Mouse (Mus musculus): Measurements from ENCODE around the gene Sfxn5. TPM values are rescaled to one million over a fixed set of nuclear protein-coding genes. Genes with fewer than 3 reads are reported as not detected.
A peak's percentile ranks its signal among the peaks of the same experiment; 100 is the strongest.

Gene Sfxn5
- 100 to 1,000 TPM; 163 to 164 TPM for total RNA-seq (2021)
- long read RNA-seq, experiment 1, transcript Sfxn5-201 (14 exons, 3,656 nt) = major isoform, 38 of 56 reads
- long read RNA-seq, experiment 1, partial matches to known transcripts = 2 of 56 reads
- long read RNA-seq, experiment 1, other reads (novel, unspliced or antisense) = 15 of 56 reads
- long read RNA-seq, experiment 2, transcript Sfxn5-201 (14 exons, 3,656 nt) = major isoform, 27 of 32 reads
- long read RNA-seq, experiment 2, partial matches to known transcripts = 1 of 32 reads
- long read RNA-seq, experiment 2, other reads (novel, unspliced or antisense) = 4 of 32 reads

DNA sequence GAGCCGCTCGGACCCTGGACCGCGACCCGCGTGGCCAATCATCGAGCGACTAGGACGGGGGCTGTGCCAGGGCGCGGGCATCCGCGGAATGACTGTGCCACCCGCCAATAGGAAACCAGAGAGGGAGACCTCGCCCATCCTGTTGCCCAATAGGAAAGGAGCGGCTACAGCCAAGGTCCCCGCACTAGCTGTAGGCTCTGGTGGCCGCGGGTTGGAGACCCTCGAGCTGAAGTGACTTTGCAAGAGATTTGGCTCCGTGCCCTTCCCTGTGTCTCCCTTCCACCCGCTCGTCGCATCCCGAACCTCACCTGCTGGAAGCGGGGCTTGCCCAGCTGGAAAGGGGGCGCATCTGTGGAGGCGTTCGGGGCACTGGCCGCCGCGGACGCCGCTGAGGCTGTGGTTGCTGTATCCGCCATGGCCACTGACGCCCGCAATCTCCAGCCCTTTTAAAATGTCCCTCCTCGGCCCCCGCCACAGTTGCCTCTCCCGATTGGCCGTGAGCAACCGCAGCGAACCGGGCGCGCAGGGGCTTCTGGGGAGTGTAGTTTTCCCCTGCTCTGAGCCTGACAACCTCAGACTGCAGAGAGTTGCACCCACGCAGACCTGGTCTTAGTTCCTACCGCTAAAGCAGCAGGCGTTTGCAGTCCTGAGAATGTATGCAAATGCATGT, at the start of gene Sfxn5:
Gene Sfxn5, minus strand, starts transcription at position 423 of the 670 bp plus-strand sequence.
- peak; percentile 97 to 98 for DNase-seq (ENCODE audit: low spot score in 2 of 2)

DNA sequence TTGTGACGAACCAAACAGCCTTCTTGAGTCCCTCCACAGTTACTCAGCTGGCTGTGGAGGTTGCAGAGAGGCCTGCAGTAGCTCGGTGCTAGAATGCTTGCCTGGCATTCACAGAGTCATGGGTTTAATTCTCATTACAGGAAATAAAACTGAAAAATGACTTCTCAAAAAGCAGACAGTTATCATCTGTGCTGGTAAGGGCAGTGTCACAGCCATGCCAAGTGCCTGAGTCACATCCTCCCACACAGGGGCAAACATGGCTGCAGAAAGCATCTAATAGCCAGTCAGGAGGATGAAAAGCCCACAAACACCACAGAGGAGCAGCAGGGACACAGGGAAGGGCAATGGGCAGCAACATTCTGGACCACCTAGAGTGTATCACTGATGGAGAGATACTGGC, 49.6 kb upstream of the Sfxn5 start:
- DNase-seq (ENCODE audit: low spot score in 2 of 2) = no peak

DNA sequence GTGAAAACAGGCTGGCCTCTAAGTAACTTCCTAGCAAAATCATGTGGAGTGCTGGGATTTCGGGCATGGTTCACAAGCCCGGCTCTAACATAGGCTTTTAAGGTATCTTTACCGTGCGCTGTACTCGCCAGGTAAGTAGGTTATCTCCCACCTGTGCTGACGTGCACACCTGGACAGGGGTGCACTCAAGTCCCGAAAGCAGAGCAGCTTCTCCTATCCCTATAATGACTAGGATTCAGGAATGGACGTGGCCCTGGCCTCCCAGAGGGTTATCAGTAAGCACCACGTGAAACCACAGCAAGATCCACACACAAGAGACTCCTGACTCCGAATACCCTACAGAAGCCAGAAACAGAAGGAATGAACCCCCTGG, 48.4 kb upstream of the Sfxn5 start:
- DNase-seq (ENCODE audit: low spot score in 2 of 2) = no peak

DNA sequence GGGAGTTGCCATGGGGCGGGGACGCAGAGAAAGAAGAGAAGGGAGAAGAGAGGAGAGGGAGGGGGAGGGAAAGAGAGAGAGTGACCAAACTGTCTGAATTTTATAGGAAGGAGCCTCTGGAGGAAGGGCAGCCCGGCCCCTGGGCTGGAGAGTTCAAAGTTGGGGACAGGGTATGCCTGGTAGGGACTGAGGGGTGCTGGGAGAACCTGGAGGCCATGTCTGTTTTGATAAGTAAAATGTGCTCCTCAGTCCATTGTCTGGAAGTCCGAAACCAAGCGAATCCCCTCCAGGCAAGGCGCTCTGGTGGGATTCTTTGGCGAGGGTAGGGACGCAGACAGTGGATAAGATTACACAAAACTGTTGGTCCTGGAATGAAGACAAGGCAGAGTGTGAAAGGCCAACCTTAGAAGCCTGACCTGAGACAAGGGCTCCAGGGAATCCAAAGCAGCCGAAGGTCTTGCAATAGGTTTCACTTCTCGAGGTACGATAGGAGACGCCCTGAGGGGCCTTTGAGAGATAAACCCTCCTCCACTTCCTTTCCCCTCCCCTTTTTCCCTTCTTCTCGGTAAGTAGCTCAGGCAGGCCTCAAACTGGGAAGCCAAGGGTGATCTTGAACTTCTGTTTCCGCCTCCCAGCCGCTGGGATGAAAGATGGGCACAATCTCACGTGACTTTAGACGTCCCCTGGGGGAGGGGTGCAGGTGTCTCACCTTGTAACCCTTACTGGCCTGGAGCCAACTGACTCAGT, 47.9 kb upstream of the Sfxn5 start:
- no peak for DNase-seq (ENCODE audit: low spot score in 2 of 2)

DNA sequence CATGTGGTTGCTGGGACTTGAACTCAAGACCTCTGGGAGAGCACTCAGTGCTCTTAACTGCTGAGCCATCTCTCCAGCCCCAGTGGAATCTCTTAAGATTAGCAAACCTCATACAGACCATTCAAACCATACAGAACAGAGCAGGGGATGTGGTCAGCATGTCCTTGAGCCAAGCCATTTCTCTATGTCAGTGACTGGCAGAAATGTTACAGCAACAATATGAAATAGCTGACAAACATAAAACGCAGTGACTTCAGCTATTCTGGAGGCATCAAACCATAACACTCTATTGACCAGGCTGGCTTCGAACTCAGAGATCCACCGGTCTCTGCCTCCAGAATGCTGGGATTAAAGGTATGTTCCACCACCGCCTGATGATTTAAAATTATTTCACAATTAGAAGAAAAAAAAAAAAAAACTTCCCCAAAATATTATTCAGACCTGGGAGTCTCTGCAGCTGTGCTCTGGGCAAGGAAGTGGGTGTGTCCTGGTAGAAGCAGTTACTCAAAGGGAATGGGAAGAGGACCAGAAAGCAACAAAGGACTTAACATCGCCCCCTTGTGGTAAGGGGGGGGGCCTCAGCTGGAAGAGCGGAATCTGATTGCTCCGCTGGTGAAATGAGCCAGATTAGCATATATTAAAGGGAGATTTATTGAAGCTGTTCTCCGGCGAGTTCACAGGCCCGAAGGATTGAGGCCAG, 47.1 kb upstream of the Sfxn5 start:
- peak; percentile 78 to 80 for DNase-seq (ENCODE audit: low spot score in 2 of 2)

DNA sequence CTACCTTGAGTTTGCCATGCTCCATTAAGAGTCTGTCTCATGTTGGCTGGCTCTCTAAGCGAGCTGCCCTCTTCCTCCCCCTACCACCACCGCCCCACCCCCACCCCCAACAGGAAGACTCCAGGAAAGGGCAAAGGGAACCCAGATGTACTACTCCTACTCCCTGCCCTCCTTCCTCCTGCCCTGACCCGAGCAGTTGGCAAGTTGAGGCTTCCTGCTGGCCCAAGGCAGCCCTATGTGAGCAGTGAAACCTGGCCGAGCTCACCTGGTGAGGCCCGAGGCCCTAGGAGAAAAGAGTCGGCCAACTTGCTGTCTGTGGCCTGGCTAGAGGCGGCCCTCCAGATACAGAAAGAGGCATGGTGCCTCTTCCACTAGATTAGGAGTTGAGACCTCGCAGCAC, 45.4 kb upstream of the Sfxn5 start:
- DNase-seq (ENCODE audit: low spot score in 2 of 2) = no peak

DNA sequence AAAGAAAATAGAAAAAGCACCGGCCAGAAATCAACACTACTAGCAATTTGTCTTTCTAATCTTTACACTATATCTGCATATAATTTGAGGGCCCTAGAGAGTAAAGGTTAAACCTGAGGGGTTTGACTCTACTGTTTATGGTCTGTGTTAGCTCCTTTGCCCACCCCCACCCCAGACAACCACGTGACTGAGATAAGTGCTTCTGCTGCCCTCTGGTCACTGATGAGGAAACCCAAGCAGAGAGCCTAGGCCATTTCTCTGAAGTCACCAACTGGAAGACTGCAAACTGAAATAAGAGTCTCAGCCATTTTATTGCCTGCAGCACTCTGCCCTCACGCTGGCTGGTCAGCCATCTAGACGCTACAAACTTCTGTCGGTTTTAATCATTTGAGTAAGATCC, 44.7 kb upstream of the Sfxn5 start:
- no peak for DNase-seq (ENCODE audit: low spot score in 2 of 2)

DNA sequence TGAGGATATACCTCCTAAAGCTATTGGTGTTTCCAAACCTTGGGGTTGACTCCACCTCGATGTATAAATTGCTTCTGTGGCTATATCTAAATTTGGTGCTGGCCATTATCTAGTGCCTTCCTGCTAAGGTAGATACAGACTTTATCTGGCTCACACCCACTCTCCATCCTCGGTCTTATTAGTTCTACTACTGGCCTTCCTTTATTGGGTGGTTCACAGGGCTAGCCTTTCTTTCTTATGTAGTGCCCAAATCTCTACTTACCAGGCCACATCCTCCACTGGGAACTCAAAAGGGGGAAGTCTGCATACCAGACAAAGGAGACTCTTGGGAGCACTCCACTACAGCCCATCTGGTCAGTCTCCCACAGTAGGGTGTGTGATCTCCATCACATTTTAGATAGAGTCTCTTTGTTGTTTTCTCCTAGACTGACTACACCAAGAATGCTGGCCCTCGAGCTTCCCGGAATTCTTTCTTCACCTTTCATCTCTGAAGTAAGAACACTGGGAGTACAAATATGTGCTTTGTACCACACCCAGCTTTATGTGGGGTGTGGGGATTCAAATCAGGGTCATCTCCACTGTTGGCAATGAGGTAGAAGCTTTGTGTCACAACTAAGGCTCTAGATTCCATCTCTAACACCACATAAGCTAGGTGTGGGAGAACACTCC, 44.0 kb upstream of the Sfxn5 start:
- DNase-seq (ENCODE audit: low spot score in 2 of 2) = no peak

DNA sequence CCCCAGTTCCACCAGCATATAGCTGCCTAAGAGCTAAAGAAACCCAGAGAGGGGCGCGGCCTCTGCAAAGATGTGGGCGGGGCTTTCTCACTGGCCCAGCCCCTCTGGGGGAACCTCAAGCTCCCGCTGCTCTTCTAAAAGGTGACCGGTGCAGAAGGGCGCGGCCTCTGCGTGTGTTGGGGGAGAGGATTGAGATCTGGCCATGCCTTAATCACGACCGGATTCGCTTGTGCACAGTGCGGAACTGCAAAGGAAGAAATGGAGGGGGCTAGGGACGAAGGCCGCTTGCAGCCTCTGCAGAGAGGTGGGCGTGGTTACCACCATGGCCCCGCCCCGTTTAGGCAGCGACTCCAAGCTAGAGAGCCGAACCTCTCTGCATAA, 41.5 kb upstream of the Sfxn5 start:
- peak; percentile 93 to 95 for DNase-seq (ENCODE audit: low spot score in 2 of 2)

DNA sequence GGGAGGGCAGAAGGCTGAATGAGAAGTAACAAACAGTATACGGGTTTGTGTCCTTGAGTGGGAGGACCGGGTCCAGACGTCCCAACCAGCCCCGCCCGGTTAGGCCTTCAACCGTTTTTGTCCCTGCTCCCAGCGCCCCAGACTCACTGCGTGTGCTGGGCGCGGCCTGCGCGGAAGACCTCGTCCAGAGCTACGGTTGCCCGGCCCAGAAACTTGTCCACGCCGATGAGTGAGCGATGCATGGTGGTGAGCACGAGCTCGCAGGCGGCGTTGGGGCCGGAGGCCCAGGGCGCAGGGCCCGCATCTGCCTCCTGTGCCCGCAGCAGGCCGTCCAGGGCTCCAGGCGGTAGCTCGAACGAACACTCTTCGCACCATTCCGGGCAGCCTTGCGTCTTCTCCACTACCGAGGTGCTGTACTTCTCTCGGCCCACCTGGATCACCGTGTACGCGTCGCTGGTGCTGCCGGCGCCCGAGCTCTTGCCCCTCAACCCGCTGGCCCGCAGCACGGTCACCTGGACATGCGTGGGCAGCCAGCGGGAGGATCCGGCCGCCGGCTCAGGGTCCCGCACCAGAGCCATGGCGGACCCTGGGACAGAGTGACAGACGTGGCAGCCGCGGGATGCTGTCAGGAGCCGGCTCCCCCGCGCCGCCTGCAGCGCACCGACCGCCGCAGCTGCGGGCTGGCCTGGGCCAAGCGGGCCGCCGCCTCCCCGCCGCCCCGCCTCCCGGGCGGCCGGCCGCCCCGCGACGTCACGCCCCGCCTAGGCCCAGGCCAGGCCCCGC, 40.9 kb upstream of the Sfxn5 start, which contains the start of gene Rab11fip5:
Gene Rab11fip5, minus strand, starts transcription at position 684 of the 783 bp plus-strand sequence.
- peak in 1 of 2 experiments; percentile 44 for DNase-seq (ENCODE audit: low spot score in 2 of 2)

DNA sequence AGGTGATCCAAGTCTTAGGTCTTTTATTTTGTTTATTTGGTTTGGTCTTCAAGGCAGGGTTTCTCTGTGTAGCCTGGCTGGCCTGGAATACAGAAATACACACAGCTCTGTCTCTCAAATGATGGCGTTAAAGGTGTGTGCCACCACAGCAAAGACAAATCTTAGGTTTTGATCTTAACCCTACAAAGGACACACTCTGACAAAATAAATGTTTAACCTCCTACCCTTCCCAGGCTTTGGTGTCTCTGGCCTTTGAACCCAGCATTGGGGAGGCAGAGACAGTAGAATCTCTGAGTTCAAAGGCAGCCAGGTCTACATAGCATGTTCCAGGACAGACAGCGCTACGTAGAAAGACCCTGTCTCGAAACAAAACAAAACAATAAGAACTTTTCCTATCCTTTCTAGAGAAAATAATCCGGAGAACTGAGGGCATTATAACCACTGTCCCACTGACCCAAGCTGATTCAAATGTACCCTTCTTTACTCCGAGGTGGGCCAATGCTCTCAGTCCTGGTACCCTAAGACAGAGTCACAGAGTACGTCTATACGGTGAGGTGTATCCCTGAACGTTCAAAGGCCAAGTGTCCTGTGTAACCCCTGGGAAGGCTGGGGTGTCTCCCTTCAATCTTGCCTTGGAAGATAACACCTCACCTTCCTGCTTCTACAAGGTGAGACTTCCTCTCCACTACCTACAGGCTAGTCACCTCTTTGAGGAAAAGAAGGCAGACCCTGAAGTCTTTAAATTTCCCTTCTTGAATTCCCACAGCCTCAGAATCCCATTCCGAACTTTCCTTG, 40.0 kb upstream of the Sfxn5 start:
- no peak for DNase-seq (ENCODE audit: low spot score in 2 of 2)

DNA sequence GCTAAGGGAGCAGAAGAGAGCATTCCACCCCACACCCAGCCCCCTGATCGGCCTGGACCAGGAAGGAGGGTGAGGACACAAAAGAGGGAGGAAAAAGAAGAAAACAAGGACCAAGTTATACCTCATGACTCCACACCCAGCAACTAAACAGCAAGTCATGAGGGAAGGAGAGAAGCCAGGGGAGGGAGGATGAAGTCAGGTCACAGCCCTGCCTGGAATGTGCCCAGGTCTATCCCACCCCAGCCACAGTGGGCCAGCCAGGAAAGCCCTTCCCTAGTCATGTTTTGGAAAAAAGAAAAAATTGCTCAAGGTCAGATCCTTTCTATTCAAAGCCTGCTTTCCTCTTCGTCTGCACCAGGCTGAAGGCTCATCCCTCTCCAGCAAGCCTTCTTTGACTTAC, 39.3 kb upstream of the Sfxn5 start:
- DNase-seq (ENCODE audit: low spot score in 2 of 2) = no peak

DNA sequence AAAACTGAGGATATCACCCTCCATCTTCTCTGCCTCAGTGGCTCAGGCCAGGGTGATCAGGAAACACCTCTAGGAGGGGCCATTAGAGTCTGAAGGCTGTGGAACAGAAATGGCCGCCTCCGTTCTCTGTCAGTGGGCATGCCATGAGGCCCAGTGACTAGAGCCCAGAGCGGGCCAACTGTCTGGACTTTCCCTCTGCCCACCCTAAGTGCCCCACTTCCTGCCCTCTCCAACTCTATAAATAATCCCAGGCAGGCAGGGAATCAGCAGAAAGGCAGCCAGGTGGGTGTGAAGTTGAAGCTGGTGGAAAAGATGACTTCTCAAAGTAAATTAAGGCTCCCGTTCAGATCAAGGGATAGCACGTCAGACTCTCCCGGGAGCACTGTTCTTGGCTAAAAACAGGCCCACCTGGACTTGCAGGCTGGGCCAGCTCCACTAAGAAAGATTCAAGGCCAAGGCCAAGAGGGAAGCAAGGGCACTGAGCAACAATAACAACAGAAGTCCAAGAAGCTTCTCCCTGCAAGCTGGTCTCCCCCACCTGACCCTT, 38.7 kb upstream of the Sfxn5 start:
- DNase-seq (ENCODE audit: low spot score in 2 of 2) = no peak

DNA sequence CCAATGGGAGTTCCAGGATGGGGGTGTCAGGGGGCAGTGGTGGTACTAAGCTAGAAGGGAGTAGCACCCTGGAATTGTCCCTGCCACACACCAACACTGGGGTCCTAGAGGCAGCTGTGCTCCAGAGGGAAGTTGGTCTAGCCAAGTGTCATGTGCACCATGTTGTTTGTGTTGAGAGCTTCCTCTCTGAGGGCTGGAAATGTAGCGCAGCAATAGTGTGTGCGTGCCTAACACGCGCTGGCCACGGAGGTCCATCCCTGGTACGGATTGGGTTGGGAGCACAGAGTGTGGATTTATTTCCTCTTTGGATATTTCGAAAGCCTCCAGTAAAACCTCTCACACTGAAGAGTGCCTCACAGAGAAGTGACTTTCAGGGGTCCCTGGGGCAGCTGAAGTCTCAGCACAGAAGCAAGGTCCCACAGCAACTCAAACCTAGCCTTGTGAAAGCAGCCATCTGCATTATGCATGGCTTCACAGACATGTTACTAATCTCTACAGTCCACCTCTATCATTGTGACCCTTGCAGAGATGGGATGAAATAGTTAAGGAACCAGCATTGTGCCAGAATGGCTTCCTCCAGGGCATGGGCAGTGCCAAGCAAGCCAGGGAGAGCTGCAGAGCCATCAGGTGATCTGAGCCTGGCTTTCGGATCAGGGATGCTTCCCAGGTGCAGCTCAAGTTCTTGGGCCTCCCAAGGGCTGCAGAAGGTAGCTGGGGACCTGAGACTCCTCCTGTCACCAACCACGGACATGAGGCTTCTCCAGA, 37.6 kb upstream of the Sfxn5 start:
- no peak for DNase-seq (ENCODE audit: low spot score in 2 of 2)

DNA sequence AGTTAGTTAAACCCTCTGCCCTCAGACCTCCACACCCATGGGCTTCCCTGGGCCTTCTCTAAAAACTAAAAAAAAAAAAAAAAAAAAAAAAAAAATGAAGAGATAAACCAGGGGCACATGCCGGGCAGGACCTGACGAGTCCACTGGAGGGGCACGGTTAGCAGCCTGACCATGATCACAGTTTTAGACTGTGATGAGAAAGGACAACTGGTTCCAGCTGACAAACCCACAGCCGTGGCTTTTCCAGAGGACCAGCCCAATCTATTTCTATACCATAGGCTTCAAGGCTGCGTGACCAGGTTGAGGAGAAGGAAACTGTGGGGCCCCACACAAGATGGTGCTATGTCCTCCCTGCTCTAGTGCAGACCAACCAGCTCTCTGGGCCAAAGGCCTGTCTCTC, 36.8 kb upstream of the Sfxn5 start:
- DNase-seq (ENCODE audit: low spot score in 2 of 2) = no peak

DNA sequence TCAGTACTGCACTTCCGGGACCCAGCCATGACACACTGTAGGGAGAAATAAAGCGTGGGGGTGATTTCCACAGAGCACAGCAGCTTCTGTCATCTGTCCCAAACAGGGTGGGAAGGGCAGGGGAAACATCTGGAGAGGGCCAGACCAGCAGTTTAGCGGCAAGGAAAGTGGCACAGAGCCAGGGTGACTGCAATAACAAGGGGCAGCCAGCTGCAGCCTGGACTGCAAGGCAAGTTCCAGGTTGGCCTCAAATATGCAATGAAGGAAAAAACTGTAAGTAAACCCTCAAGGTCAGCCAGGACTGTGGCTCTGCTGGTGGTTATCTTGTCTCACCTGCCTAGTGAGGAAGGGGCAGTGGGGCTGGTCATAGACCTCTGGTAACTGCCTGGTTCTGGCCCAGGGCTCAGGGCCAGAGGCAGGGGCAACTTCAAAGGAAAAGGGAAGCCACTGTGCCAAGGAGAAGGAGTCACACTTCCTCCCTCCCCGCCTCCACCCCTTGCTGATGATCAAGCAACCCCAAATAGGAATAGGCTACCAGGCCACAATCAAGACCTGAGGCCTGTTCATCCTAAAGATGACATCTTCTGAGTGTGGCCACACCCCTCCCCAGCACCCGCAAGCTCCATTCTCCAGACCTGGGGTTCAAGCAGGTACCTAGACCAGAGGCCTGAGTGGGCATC, 36.1 kb upstream of the Sfxn5 start:
- DNase-seq (ENCODE audit: low spot score in 2 of 2) = no peak

DNA sequence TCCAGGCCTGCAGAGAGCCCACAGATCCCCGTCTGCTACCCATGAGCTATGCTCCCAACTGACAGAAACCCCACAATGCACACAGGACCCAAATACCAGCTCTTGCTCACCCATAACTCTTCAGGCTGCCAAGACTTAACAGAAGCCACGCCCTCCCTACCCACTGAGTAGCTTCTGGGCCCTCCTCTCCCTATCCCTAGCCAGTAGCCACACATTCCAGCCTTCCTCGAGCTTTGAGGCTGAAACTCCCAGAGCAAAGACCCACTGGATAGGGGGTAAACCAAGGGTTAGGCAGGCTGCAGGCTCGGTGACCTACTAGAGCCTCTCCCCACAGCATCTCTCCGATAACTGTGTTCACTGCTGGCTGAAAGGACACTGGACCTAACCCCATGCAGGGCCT, 35.5 kb upstream of the Sfxn5 start:
- DNase-seq (ENCODE audit: low spot score in 2 of 2) = no peak

DNA sequence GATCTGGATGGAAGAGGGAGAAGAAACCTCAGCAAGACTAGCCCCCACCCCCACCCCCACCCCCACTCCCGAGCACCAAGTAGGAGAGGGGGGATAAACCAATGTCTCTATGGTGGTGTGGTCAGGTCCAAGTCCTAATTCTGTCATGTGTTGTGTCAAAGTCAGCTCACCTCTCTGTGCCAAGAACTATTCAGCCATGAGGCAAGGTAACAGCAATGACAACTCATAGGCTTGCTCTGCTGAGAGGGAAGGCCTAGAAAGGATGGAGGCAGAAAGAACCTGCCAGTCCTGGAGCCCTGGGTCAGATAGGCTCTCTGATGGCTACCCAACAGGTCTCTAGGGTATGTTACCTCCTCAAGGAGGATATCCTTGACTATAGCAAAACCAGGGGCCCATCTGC, 34.9 kb upstream of the Sfxn5 start:
- DNase-seq (ENCODE audit: low spot score in 2 of 2) = no peak

Data from left cerebral cortex, adult 18-20 months (tissue).